In the genomic region with DNA sequence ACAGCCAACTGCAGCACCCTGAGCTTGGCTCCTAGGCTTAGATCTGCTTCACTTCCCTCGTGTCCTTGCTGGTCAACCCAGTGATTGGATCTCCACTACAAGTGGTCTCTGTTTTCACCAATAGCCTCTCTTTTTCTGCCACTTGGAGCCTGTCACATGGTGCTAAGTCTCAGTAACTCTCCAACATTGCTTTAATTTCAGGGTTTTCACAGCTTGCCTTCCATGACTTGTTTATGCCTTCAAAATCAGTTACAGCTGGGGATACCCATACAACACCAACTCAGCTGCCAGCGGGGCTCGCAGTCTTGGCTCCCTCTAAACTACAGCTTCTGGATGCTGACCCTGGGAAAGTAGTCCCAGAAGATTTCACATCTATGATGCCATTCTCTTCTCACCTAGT, we compare ENCODE assay signal across 27 mouse cellular contexts.
DNase-seq lines count a peak whose midpoint lies in the region; ATAC-seq and TF ChIP-seq lines count a peak whose summit lies in the region.
"Had no signal": no experiment of that assay in that cellular context is flagged by ENCODE, and none has a peak within 500 bp of the region (broad histone marks: within the 10 kb centered on the region; RNA-seq: fewer than 3 reads in every experiment).

No protein-coding gene starts in this region.

- H3K4me2 ChIP-seq in lung, embryonic 14.5 days: no peak overlapping the region
- H3K4me2 ChIP-seq: embryonic facial prominence, embryonic 12.5 days; forebrain, embryonic 12.5 days; forebrain, embryonic 15.5 days; heart, embryonic 11.5 days; hindbrain, embryonic 12.5 days; hindbrain, embryonic 15.5 days had no signal

- no peak for TF ChIP-seq POLR2A in lung, adult 2 months (IDR thresholded peaks at IDR 0.05; ENCODE audit: borderline replicate concordance, extremely low read depth, low read depth, low read length)

- no peaks in the 10 kb centered on the region for H3K9me3 ChIP-seq in lung, embryonic 14.5 days (ENCODE audit: low read depth, low read length)
- H3K9me3 ChIP-seq: embryonic facial prominence, embryonic 12.5 days; forebrain, embryonic 12.5 days; forebrain, embryonic 15.5 days; G1E; hindbrain, embryonic 12.5 days; hindbrain, embryonic 15.5 days had no signal

- peak; percentile 80 for DNase-seq in lung, embryonic 14.5 days
- DNase-seq in lung, adult 2 months: no peak
- DNase-seq in forelimb bud, embryonic 11.5 days (ENCODE audit: low read depth, low spot score): peak; percentile 26
- DNase-seq in lung, postnatal 10 days: peak; percentile 41
- DNase-seq in lung, postnatal 36 days: peak; percentile 11
- no peak for DNase-seq in layer of hippocampus, adult 18-20 months (ENCODE audit: low spot score in 2 of 2)
- DNase-seq in frontal cortex, postnatal 36 days (ENCODE audit: low spot score in 2 of 2): no peak
- DNase-seq: adrenal gland, adult 2 months; adrenal gland, postnatal 14 days; B cell, adult 2 months; cerebellum, adult 11 months; cerebellum, adult 2 months; cerebellum, adult 9-11 months; cerebellum, postnatal 25 days; gastrocnemius, adult 2 months; gastrocnemius, postnatal 14 days; heart, adult 11 months had no signal

- H3K4me3 ChIP-seq in lung, embryonic 14.5 days (ENCODE audit: low read depth, low read length): no peak overlapping the region
- H3K4me3 ChIP-seq in lung, adult 2 months (replicated peaks; ENCODE audit: extremely low read depth, low read depth, low read length): no peak overlapping the region
- H3K4me3 ChIP-seq: embryonic facial prominence, embryonic 12.5 days; erythroblast, embryonic 14.5 days; forebrain, embryonic 12.5 days; forebrain, embryonic 15.5 days; gastrocnemius, adult 2 months; hindbrain, embryonic 12.5 days; hindbrain, embryonic 15.5 days had no signal

- peak; percentile 92 for ATAC-seq in lung, embryonic 14.5 days (ENCODE audit: insufficient read depth)
- ATAC-seq: forebrain, embryonic 15.5 days; Patski had no signal

- H3K9ac ChIP-seq in lung, embryonic 14.5 days: no peak overlapping the region
- H3K9ac ChIP-seq: embryonic facial prominence, embryonic 12.5 days; forebrain, embryonic 12.5 days; forebrain, embryonic 15.5 days; hindbrain, embryonic 12.5 days; hindbrain, embryonic 15.5 days had no signal

- no peak overlapping the region for H3K27ac ChIP-seq in lung, embryonic 14.5 days (ENCODE audit: low read depth)
- H3K27ac ChIP-seq: embryonic facial prominence, embryonic 12.5 days; forebrain, embryonic 12.5 days; forebrain, embryonic 15.5 days; gastrocnemius, adult 2 months; hindbrain, embryonic 12.5 days; hindbrain, embryonic 15.5 days had no signal

- no peaks in the 10 kb centered on the region for H3K36me3 ChIP-seq in lung, embryonic 14.5 days (ENCODE audit: insufficient read depth)
- H3K36me3 ChIP-seq: embryonic facial prominence, embryonic 12.5 days; forebrain, embryonic 12.5 days; forebrain, embryonic 15.5 days; G1E; hindbrain, embryonic 12.5 days; hindbrain, embryonic 15.5 days had no signal

- H3K4me1 ChIP-seq in lung, embryonic 14.5 days (ENCODE audit: insufficient read depth): no peaks in the 10 kb centered on the region
- H3K4me1 ChIP-seq in lung, adult 2 months (ENCODE audit: control insufficient read depth, insufficient read depth, low read length): no peaks in the 10 kb centered on the region
- H3K4me1 ChIP-seq: embryonic facial prominence, embryonic 12.5 days; forebrain, embryonic 12.5 days; forebrain, embryonic 15.5 days; hindbrain, embryonic 12.5 days; hindbrain, embryonic 15.5 days had no signal

- 49% methylated on average over 3 of the region's 3 CpGs for WGBS in lung, embryonic 14.5 days
- WGBS in lung, adult 2 months: 60% methylated on average over 3 of the region's 3 CpGs

- H3K27me3 ChIP-seq in lung, embryonic 14.5 days (ENCODE audit: insufficient read depth, low read length): no peaks in the 10 kb centered on the region
- H3K27me3 ChIP-seq: CH12.LX; embryonic facial prominence, embryonic 12.5 days; forebrain, embryonic 12.5 days; forebrain, embryonic 15.5 days; hindbrain, embryonic 12.5 days; hindbrain, embryonic 15.5 days had no signal

- no peak for TF ChIP-seq CTCF in lung, embryonic 14.5 days (IDR thresholded peaks at IDR 0.05; ENCODE audit: low read depth)
- TF ChIP-seq CTCF in lung, adult 2 months (IDR thresholded peaks at IDR 0.05; ENCODE audit: insufficient read depth, low read length): no peak

Comparison
In these comparisons a context has a peak if more than half of its experiments do, and no peak if none do; other contexts are left out.
1. DNase-seq: peak in lung, embryonic 14.5 days (single experiment), forelimb bud, embryonic 11.5 days (single experiment), lung, postnatal 10 days (single experiment) and lung, postnatal 36 days (single experiment); none in lung, adult 2 months (single experiment), layer of hippocampus, adult 18-20 months (0 of 2) and frontal cortex, postnatal 36 days (0 of 2).